Mouse (Mus musculus) heart, postnatal 25 days (tissue): ENCODE measurements around the gene Btla. TPM values are rescaled to one million over a fixed set of nuclear protein-coding genes. Genes with fewer than 3 reads are reported as not detected.

Source experiments
- DNase-seq: peaks from one replicate; pipeline ENCODE4 v3.0.0; 2022; ENCODE audit warnings: low spot score
- intact Hi-C: fragments of 180-260 bp; cut with DNase I; formaldehyde crosslinking; loops from one replicate; pipeline ENCODE4 v1.15.1; 2025
- total RNA-seq, 2 experiments: library from RNA; stranded (reverse); gene quantifications; 2 replicates each; pipeline ENCODE4 v1.2.3; 2021

The Btla gene
- total RNA-seq, 2 experiments from 2014 or later: 0.23 to 0.53 TPM

- intact Hi-C loops: no loop called here
- DNase-seq: no peak
Observed at GRCm38 (mm10) chr16:45256895-45257294, 32.8 kb downstream of the Btla start.

DNA sequence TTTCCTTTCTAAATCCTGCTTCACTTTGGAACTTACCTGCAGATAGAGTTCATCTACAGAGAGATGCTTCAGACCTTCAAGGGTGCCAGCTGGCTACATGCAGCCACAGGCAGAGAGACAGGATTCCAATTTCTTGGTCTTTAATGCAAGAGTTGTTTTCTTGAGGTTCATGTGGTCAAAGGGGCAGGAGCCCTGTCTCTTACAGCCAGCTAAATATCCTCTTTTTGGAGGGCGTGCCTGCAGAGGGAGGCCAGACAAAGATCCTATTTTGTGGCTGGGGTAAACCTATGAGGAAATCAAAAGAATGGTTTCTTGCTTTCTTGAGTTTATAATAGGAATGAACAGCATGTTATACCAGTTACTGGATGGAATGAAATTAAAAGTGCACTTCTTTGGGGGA lies 33.5 kb downstream of the Btla start:
- DNase-seq: no peak
- intact Hi-C loops: no loop called here

DNA sequence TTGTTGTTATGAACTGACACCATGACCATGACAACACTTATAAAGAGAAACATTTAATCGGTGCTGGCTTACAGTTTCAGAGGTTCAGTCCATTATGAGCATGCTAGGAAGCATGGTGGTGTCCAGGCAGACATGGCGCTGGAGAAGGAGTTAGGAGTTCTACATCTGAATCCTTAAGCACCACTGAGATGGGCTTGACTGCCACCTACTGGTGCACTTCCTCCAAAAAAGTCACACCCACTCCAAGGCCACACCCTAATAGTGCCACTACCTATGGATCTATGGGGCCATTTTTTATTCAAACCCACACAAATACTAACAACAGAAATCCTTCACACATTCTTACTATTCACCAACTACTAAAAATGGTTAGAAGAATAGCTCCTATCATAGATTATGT lies 35.5 kb downstream of the Btla start:
- no peak for DNase-seq
- intact Hi-C loops: no loop called here

DNA sequence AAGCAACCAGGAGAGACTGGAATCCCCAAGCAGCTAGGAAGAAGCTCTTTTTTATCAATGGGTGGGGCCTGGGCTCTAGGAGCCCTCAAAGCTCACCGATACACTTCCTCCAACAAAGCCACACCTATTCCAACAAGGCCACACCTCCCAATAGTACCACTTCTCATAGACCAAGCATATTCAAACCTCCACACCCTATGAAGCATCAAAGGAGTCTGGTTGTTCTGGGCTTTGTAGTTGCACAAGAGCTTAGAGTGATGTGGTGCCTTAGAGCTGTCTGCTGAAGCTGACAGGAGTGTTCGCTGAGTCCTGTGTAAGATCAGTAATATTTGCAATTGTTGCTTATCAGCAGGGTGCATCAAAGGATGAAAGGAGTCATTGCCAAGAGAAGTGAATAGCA lies 37.2 kb downstream of the Btla start:
- intact Hi-C loops: no loop called here
- DNase-seq: no peak

GRCm38 (mm10) chr16:45262051-45262450 lies 37.9 kb downstream of the Btla start:
- intact Hi-C loops: no loop called here
- DNase-seq: no peak

- intact Hi-C loops: no loop called here
- DNase-seq: no peak
Observed at GRCm38 (mm10) chr16:45269886-45270285, 45.8 kb downstream of the Btla start.

DNA sequence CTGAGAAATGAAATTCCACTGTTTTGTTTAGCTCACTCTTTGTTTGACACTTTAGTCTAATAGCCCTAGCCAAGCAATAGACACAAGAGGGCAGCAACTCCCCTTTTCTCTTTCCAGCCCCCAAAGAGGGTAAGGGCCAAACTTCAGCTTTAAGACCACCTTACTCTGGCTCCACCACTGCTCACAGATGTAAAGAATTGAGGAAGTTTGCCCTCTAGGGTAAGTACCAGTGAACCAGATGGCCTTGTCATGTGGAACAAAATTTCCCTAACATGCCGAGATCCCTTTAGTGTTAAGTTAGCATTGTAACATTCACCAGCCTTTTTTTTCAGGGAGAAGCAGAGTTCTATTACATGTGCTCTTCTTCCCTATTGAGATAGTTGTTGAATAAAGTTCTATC lies 59.0 kb downstream of the Btla start:
- intact Hi-C loops: loop anchor here (2.0 to 5.0 kb wide), 5 partner anchors 46 to 349 kb away; no protein-coding TSS in a partner anchor
- no peak for DNase-seq

GRCm38 (mm10) chr16:45297806-45298205 lies 73.7 kb downstream of the Btla start:
- intact Hi-C loops: no loop called here
- DNase-seq: no peak

Other genes with a start within 250 kb of the Btla start
- gene Ccdc80, start 130.9 kb upstream of the Btla start, total RNA-seq: 10 to 100 TPM; 83.0 to 90.7 TPM
- 10 to 100 TPM; 10.9 to 11.0 TPM for gene Slc35a5, start 65.6 kb upstream of the Btla start, total RNA-seq
- 10 to 100 TPM; 19.1 to 22.1 TPM for gene Atg3, start 65.5 kb upstream of the Btla start, total RNA-seq
- gene Cd200, start 184.7 kb downstream of the Btla start, total RNA-seq: 10 to 100 TPM; 60.5 to 61.8 TPM